Mouse (Mus musculus) heart, embryonic 10.5 days (tissue): ENCODE measurements at regions not wholly inside any gene's neighbourhood (a gene's known extent, or its start where the extent isn't known, plus 50 kb on each side); places are given as distances from the start of the nearest gene placed in this dataset.

ENCODE experiments used
- DNase-seq: peaks from one replicate; pipeline ENCODE4 v3.0.0-alpha.2; 2017; ENCODE audit warnings: low spot score
- H3K27ac ChIP-seq: fragments of 300-500 bp; sonication (generic); 2 replicates; pipeline ENCODE4 v1.5.1; 2016; ENCODE audit warnings: mild to moderate bottlenecking
- H3K27me3 ChIP-seq: fragments of 300-500 bp; sonication (generic); 2 replicates; pipeline ENCODE4 v1.6.1; 2016; ENCODE audit warnings: mild to moderate bottlenecking; ENCODE audit not compliant: poor library complexity, insufficient read depth, severe bottlenecking
- H3K36me3 ChIP-seq: fragments of 300-500 bp; sonication (generic); 2 replicates; pipeline ENCODE4 v1.6.1; 2016; ENCODE audit warnings: mild to moderate bottlenecking, moderate library complexity
- H3K4me1 ChIP-seq: fragments of 300-500 bp; sonication (generic); 2 replicates; pipeline ENCODE4 v1.6.1; 2016; ENCODE audit warnings: mild to moderate bottlenecking
- H3K4me3 ChIP-seq: fragments of 300-500 bp; sonication (generic); 2 replicates; pipeline ENCODE4 v1.5.1; 2016; ENCODE audit warnings: mild to moderate bottlenecking, moderate library complexity
- H3K9me3 ChIP-seq: fragments of 300-500 bp; sonication (generic); 2 replicates; pipeline ENCODE4 v1.6.1; 2016; ENCODE audit warnings: mild to moderate bottlenecking, moderate library complexity
- WGBS: fragments of 180-500 bp; shearing (Covaris S2); methylation state at CpG from one replicate; pipeline ENCODE4 v1.1.7; 2016; 5-methylcytosine and 5-hydroxymethylcytosine counted together

DNA sequence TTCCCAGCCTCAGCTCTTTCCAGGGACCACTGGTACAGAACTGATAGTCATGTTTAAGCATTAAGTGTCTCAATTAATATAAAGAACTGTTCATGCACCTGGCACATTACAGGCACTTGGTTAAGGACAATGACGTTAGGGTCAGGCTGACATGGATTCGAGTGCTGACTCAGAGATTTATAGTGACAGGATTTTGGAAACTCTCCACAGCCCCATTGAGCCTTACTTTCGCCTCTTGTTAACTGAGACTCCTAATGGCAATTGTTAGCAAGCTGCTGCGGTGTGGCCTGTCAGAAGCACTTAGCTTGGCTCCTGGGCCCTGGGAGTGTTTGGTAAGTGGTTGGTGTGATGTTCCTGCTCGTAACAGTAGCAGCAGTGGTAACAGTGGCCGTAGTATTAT is 644.4 kb downstream of the Dhx35 start:
- no peaks in the 10 kb centered on the region for H3K4me1 ChIP-seq
- 73% methylated on average over 6 of the region's 6 CpGs for WGBS
- H3K27ac ChIP-seq, result no peak overlapping the region
- DNase-seq, result no peak
- H3K4me3 ChIP-seq, result no peak overlapping the region
- no peaks in the 10 kb centered on the region for H3K27me3 ChIP-seq
- H3K9me3 ChIP-seq, result no peaks in the 10 kb centered on the region
- no peaks in the 10 kb centered on the region for H3K36me3 ChIP-seq

DNA sequence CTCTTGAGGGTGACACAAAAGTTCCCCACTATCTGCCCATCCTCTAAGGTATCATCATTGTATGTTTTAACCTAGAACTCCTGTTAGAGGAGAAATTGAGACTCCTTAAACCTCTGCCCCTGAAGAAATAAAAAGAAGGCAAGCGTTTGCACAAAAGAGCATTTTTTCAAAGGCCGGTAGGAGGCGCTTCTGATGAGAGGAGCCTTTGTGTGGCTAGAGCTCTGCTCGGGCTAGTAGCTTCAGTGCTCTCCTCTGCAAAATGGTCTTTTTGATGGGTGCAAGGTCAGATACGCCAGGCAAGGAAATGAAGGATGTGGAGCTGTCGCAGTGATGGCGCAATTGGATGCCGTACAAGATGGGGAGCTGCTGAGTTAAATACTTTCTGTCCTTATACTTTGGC is 649.0 kb downstream of the Dhx35 start:
- H3K9me3 ChIP-seq, result no peaks in the 10 kb centered on the region
- WGBS, result 32% methylated on average over 8 of the region's 8 CpGs
- no peak overlapping the region for H3K4me3 ChIP-seq
- no peak for DNase-seq
- H3K27me3 ChIP-seq, result no peaks in the 10 kb centered on the region
- no peaks in the 10 kb centered on the region for H3K4me1 ChIP-seq
- H3K36me3 ChIP-seq, result no peaks in the 10 kb centered on the region
- H3K27ac ChIP-seq, result no peak overlapping the region

DNA sequence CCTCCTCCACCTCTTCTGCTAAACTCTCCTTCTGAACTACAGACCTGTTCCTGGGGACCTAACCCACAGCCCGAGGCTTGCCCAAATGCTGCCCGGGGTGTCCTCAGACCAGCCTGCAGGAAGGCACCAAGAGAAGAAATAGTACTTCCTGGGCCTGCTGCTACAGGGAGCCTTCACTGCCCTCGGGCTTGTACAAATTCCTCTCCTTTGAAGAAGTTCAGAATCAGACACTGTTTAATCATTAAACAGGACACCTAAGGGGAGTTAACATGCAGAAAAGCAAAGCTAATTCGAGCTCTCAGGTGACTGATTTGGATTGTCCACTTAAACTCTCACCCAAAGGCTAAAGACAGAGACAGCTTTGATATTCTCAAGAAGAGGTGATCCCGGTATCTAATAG is 651.8 kb downstream of the Dhx35 start:
- Histone ChIP-seq H3K36me3 (no peaks in the 10 kb centered on the region), H3K9me3 (no peaks in the 10 kb centered on the region), H3K4me3 (no peak overlapping the region), H3K27me3 (no peaks in the 10 kb centered on the region), H3K27ac (no peak overlapping the region), H3K4me1 (no peaks in the 10 kb centered on the region)
- 67% methylated on average over 5 of the region's 5 CpGs for WGBS
- no peak for DNase-seq

DNA sequence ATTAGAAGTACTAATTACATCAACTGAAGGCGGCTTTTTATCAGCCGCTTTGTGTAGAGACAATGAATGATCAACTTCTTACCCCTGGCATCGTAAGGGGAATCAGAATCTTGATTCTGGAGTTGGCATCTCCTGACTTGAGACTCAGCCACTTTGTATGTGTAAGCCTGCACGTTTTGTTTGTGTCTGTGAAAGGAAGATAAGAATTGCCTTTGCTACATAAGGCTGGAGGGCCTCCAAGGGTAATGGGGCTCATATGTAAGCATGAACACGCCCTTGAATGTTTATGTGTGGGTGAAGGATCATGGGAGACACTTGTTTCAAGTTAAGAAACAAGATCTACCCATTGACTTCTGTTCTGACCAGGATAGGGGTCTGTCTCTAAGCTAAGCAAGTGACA is 652.3 kb downstream of the Dhx35 start:
- H3K27me3 ChIP-seq, result no peaks in the 10 kb centered on the region
- no peak for DNase-seq
- no peaks in the 10 kb centered on the region for H3K4me1 ChIP-seq
- H3K27ac ChIP-seq, result no peak overlapping the region
- WGBS, result 70% methylated on average over 5 of the region's 5 CpGs
- H3K4me3 ChIP-seq, result no peak overlapping the region
- no peaks in the 10 kb centered on the region for H3K36me3 ChIP-seq
- no peaks in the 10 kb centered on the region for H3K9me3 ChIP-seq

DNA sequence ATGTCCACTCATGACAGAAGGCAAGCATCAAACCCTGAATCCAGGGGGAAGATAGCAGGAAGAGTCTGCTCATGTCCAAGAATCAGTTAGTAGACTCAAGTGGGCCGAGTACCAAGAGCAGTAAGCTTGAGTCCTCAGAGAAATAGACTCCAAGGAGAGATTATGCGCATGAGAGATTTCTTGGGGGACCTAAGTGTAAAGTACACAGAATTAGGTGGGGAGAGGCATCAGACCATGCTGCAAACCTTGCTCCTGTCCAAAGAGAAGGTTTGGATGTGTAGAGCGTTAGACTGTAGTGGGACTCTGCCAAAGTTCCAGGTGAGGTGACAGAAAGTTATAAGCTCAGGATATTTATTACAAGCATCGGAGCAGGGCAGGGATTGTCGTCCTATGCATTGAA is 654.4 kb downstream of the Dhx35 start:
- WGBS, result 88% methylated on average over 5 of the region's 5 CpGs
- H3K4me3 ChIP-seq, result no peak overlapping the region
- H3K9me3 ChIP-seq, result no peaks in the 10 kb centered on the region
- H3K27me3 ChIP-seq, result no peaks in the 10 kb centered on the region
- H3K36me3 ChIP-seq, result no peaks in the 10 kb centered on the region
- H3K4me1 ChIP-seq, result no peaks in the 10 kb centered on the region
- DNase-seq, result no peak
- H3K27ac ChIP-seq, result no peak overlapping the region

DNA sequence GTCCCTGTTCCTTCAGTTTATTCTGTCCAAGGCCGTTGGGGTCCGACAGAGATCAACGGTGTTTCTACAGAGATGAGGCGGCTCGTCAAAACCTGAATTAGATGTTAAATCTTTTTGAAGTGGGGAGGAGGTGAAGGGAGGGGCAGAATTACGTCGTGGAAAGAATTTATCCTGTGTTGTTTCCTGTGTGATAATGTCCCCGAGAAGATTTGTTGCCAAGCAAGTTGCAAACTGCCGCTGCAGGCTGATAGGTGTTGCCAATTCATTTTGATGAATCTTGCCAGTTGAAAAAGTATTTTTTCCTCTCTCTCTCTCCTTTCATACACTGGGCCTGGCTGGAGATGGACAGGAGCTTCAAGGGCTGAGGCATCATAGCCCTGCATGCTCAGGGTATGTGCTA is 656.8 kb downstream of the Dhx35 start:
- no peaks in the 10 kb centered on the region for H3K36me3 ChIP-seq
- 55% methylated on average over 9 of the region's 9 CpGs for WGBS
- no peak overlapping the region for H3K4me3 ChIP-seq
- DNase-seq, result no peak
- H3K4me1 ChIP-seq, result no peaks in the 10 kb centered on the region
- H3K27me3 ChIP-seq, result no peaks in the 10 kb centered on the region
- no peaks in the 10 kb centered on the region for H3K9me3 ChIP-seq
- H3K27ac ChIP-seq, result no peak overlapping the region

DNA sequence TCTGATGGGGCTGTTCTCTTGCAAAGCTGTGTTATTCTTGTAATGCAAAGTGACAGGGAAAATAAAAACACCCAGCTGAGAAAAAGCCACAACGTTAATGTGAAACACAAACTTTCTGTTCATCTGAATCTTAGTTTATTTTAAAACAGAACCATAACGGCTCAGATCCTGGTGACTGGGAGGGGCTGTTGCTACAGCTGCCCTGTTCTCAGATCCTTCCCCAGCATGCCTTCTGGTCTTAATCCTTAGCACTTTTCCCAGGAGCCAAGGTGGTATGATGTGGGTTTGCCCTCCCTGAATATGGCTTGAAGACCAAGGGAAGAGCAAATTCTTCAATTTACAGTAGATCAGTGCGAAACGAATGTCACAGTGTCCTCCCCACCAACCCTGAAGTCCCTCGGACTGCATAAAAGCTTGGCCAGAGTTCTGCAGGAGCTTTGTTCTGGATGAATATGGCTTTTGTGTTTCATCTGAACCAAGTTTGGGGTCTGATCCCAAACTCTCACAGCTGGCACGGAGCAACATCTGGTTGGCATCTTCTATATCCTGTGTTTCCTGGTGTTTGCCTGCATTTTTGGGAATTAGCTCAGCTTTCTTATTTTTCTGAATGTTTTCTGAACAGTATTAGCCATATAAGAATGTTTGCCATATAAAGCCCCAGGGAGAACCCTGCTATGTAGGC is 686.9 kb downstream of the Dhx35 start:
- 77% methylated on average over 6 of the region's 6 CpGs for WGBS
- no peaks in the 10 kb centered on the region for H3K4me1 ChIP-seq
- no peak overlapping the region for H3K27ac ChIP-seq
- no peaks in the 10 kb centered on the region for H3K27me3 ChIP-seq
- H3K9me3 ChIP-seq, result no peaks in the 10 kb centered on the region
- no peaks in the 10 kb centered on the region for H3K36me3 ChIP-seq
- DNase-seq, result no peak
- no peak overlapping the region for H3K4me3 ChIP-seq

DNA sequence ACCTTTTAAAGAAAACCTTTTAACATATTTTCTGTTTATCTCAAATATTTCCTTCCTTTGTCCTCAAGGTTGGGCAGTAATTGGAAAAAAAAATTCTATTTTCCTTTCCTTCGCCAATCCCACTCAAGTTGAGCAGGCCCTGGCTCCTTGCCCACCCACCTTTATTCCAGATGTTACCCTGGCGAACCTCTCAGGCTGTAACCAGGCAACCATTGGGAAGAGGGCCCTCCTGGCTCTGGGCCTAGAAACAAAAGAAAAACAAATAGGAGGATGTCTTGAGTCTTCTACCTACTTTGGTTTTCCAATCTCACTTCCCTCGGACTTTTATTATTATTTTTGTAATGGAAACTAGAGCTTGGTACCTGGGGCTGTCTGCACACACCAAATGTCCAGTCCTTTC is 696.5 kb downstream of the Dhx35 start:
- H3K9me3 ChIP-seq, result no peaks in the 10 kb centered on the region
- H3K4me3 ChIP-seq, result no peak overlapping the region
- H3K27me3 ChIP-seq, result no peaks in the 10 kb centered on the region
- 56% methylated on average over 3 of the region's 3 CpGs for WGBS
- DNase-seq, result no peak
- H3K4me1 ChIP-seq, result no peaks in the 10 kb centered on the region
- no peaks in the 10 kb centered on the region for H3K36me3 ChIP-seq
- H3K27ac ChIP-seq, result no peak overlapping the region

DNA sequence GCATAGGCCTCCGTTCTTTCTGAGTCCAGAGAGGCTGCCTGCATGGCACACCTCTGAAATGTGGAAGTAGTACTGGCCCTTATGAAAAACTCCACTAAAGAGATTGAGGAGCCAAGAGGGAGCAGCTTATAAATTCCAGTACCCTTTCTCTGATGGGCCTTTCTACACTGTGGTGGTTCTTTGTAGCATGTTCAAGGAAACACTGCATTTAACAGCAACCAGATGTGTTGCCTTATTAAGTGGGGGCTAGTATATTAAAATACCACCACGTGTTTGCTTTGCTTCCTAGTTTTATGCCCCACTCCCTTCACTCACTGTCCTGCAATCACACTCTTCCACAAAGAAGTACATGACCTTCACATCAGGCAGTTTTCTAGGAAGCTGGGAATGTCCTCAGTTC is 704.1 kb downstream of the Dhx35 start:
- WGBS, result 68% methylated on average over 2 of the region's 2 CpGs

DNA sequence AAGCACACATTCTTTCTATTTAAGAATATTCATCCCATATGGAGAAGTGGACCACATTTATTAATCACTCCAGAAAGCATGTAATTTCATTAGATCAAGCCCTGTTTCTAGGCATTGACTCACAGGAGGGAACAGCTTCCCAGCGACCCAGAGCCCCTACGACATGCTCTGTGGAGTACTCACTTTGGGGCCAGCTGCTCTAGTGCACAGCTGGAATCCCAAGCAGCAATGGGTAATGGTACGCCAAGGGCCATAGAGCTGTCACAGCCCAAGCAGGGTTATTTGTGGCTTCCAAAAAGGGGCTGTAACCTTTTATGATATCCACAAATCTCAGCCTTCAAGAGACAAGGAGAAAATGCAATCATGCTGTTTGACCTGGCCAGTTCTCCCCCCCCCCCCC is 706.4 kb downstream of the Dhx35 start:
- WGBS, result 81% methylated on average over 3 of the region's 3 CpGs
- no peaks in the 10 kb centered on the region for H3K9me3 ChIP-seq
- no peak for DNase-seq

More for the DNA sequence above, 704.1 kb downstream of the Dhx35 start:
- no peak overlapping the region for H3K4me3 ChIP-seq
- H3K9me3 ChIP-seq, result no peaks in the 10 kb centered on the region
- H3K27ac ChIP-seq, result no peak overlapping the region
- no peaks in the 10 kb centered on the region for H3K27me3 ChIP-seq
- H3K36me3 ChIP-seq, result no peaks in the 10 kb centered on the region
- DNase-seq, result no peak
- no peaks in the 10 kb centered on the region for H3K4me1 ChIP-seq

DNA sequence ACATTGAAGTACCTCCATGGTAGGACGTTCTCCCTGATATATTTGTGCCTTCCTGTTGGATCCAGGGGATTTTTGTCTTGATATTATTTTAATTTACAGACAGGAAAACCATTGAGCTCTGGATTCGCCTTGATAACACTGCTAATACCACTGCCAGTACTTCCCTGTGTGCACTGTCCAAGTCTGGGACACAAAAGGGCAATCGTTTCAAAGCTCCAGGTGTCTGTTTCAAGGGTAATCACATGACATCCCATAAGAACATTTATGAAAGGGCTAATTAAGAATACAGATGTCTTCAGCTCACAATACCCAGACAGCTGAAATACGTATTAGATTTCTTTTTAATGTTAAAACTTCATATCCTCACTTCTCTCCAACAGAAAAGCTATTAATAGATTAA is 724.5 kb downstream of the Dhx35 start:
- H3K4me3 ChIP-seq, result no peak overlapping the region
- no peaks in the 10 kb centered on the region for H3K36me3 ChIP-seq
- no peaks in the 10 kb centered on the region for H3K4me1 ChIP-seq
- no peaks in the 10 kb centered on the region for H3K9me3 ChIP-seq
- 67% methylated on average over 4 of the region's 4 CpGs for WGBS
- H3K27me3 ChIP-seq, result no peaks in the 10 kb centered on the region
- DNase-seq, result no peak
- no peak overlapping the region for H3K27ac ChIP-seq

More for the DNA sequence above, 706.4 kb downstream of the Dhx35 start:
- H3K4me1 ChIP-seq, result no peaks in the 10 kb centered on the region
- H3K4me3 ChIP-seq, result no peak overlapping the region
- no peak overlapping the region for H3K27ac ChIP-seq
- H3K36me3 ChIP-seq, result no peaks in the 10 kb centered on the region
- H3K27me3 ChIP-seq, result no peaks in the 10 kb centered on the region

DNA sequence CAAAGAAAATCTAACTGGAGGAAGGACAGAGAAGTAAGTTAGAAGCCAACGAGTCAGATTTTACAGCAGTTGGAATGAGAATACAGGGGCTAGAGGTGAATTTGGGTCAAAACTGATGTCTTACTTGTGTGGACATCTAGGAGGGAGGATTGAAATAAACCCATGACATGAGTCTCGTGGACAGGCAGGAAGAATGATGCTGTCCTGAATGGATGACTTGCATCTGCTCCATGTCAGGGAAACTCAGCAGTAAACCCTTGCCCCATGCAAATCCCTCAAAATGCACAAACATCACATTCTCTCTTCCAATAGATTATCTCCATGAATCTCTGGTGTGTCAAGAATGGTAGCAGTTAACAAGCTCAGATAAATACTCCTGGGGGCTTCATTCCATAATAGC is 729.1 kb downstream of the Dhx35 start:
- H3K4me1 ChIP-seq, result no peaks in the 10 kb centered on the region
- DNase-seq, result no peak
- H3K4me3 ChIP-seq, result no peak overlapping the region
- no peaks in the 10 kb centered on the region for H3K9me3 ChIP-seq
- H3K27ac ChIP-seq, result no peak overlapping the region
- H3K36me3 ChIP-seq, result no peaks in the 10 kb centered on the region
- 70% methylated on average over 2 of the region's 2 CpGs for WGBS
- H3K27me3 ChIP-seq, result no peaks in the 10 kb centered on the region

DNA sequence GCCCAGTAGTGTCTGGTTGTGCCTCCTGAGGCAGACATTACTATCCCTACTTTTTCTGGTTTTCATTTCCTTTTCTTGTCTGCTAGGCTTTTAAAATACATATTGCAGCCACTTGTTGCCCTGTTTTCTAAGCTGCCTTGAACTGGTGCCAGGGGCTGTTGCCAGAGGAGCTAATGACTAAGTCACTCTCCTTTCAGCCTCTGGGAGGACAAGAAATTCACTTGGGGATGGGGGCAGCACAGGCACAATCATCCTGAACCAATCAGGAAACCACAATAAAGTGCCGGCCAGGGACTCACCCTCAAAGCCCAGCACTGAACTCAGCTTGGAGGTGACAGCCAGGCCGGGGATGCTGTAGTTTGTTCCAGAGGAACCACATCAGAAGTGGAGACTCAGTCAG is 740.3 kb downstream of the Dhx35 start:
- no peaks in the 10 kb centered on the region for H3K27me3 ChIP-seq
- WGBS, result 75% methylated on average over 2 of the region's 2 CpGs
- H3K4me3 ChIP-seq, result no peak overlapping the region
- no peaks in the 10 kb centered on the region for H3K36me3 ChIP-seq
- no peak for DNase-seq
- H3K9me3 ChIP-seq, result no peaks in the 10 kb centered on the region
- H3K4me1 ChIP-seq, result no peaks in the 10 kb centered on the region
- H3K27ac ChIP-seq, result no peak overlapping the region

DNA sequence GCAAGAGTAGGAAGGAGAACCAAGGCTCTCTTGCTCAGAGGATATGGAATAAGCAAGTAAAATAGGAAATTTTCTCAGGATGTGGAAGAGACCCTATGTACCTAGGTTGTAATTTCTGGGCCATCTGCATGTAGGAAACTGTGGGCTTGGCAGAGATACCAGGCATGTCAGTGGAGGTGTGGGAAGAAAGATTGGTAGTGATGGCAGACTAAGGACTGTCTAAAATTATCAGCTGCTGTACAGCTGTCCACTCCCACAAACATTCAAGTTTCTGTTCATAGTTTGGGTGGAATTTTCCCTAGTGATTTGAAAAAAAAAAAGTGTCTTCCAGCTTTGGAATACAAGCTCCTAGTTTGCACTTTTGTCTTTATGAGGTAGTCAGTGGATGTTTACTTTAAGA is 744.7 kb downstream of the Dhx35 start:
- H3K9me3 ChIP-seq, result no peaks in the 10 kb centered on the region
- H3K4me3 ChIP-seq, result no peak overlapping the region
- no peaks in the 10 kb centered on the region for H3K36me3 ChIP-seq
- H3K27ac ChIP-seq, result no peak overlapping the region
- no peaks in the 10 kb centered on the region for H3K4me1 ChIP-seq
- DNase-seq, result no peak
- no peaks in the 10 kb centered on the region for H3K27me3 ChIP-seq
